Mouse (Mus musculus) kidney, adult 2 months (tissue): ENCODE data around the gene Kif1b.

Experiments
- CTCF ChIP-seq: fragments of 200-500 bp; conservative IDR thresholded peaks from 2 replicates; pipeline ENCODE4 v1.5.1; 2011; ENCODE audit warnings: low read depth, mild to moderate bottlenecking, control low read depth, low read length, moderate library complexity, mixed read lengths; ENCODE audit not compliant: insufficient read depth, insufficient read length
- POLR2A ChIP-seq: fragments of 200-500 bp; IDR thresholded peaks from one replicate; pipeline ENCODE4 v1.6.1; 2011; ENCODE audit warnings: low read depth, low read length, control low read depth

DNA sequence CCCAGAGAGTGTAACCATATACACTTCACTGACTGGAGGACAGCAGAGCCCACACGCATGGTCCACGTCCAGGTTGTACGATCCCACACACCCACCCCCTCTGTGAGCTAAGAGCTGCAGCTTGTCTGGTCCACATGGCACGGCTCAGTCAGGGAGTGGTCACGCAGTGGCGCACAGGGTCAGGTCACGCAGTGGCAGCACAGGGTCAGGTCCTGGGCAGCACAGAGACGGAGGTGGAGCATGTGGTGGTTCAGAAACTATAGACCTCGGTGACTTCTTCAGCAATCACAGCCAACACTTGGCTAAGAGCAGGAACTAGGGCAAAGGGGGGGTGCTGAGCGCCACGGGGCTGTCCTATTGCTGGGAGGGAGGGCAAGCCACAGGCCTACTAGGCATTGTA lies 157.2 kb downstream of the Kif1b start:
- TF ChIP-seq POLR2A (no peak), CTCF (no peak)
